8 mouse cellular contexts compared by ENCODE assay signal in genomic region chr11:49245634-49246415, GRCm38 (mm10). TPM values are rescaled to one million over a fixed set of nuclear protein-coding genes. Genes with fewer than 3 reads are reported as not detected.
DNase-seq lines count a peak whose midpoint lies in the region; ATAC-seq and TF ChIP-seq lines count a peak whose summit lies in the region.
"Had no signal": no experiment of that assay in that cellular context is flagged by ENCODE, and none has a peak within 500 bp of the region (broad histone marks: within the 10 kb centered on the region; RNA-seq: fewer than 3 reads in every experiment).

No protein-coding gene starts in this region.

- no peak for TF ChIP-seq CTCF in lung, embryonic 14.5 days (IDR thresholded peaks at IDR 0.05; ENCODE audit: low read depth)
- no peak for TF ChIP-seq CTCF in lung, adult 2 months (IDR thresholded peaks at IDR 0.05; ENCODE audit: insufficient read depth, low read length)
- no peak for TF ChIP-seq CTCF in embryonic fibroblast, embryonic 13.5 days (IDR thresholded peaks at IDR 0.05; ENCODE audit: borderline replicate concordance, insufficient read depth, low read length)
- no peak for TF ChIP-seq CTCF in small intestine, adult 2 months (IDR thresholded peaks at IDR 0.05; ENCODE audit: extremely low read depth, insufficient read length, insufficient replicate concordance, low read depth, low read length)

- no peak for TF ChIP-seq POLR2A in lung, adult 2 months (IDR thresholded peaks at IDR 0.05; ENCODE audit: borderline replicate concordance, extremely low read depth, low read depth, low read length)
- TF ChIP-seq POLR2A in embryonic fibroblast, embryonic 13.5 days (IDR thresholded peaks at IDR 0.05; ENCODE audit: low read depth, low read length) = no peak
- TF ChIP-seq POLR2A in small intestine, adult 2 months (IDR thresholded peaks at IDR 0.05; ENCODE audit: low read depth, low read length) = no peak

- intact Hi-C loops in gastrocnemius, postnatal 14 days (cut with DNase I; ENCODE audit: low total_unique reads) = no loop called here

- no peaks in the 10 kb centered on the region for H3K36me3 ChIP-seq in lung, embryonic 14.5 days (ENCODE audit: insufficient read depth)
- no peaks in the 10 kb centered on the region for H3K36me3 ChIP-seq in liver, embryonic 13.5 days
- H3K36me3 ChIP-seq in small intestine, adult 2 months (ENCODE audit: control insufficient read depth, insufficient read depth, low read length) = no peaks in the 10 kb centered on the region

- H3K27ac ChIP-seq in lung, embryonic 14.5 days (ENCODE audit: low read depth) = no peak overlapping the region; the same call in none of the 2 replicates
- H3K27ac ChIP-seq in embryonic fibroblast, embryonic 13.5 days (ENCODE audit: insufficient read depth, low read length) = peak overlapping the region; percentile 17; the same call in 1 of the 2 replicates
- peak overlapping the region; percentile 91 for H3K27ac ChIP-seq in liver, embryonic 13.5 days
- H3K27ac ChIP-seq in small intestine, adult 2 months (ENCODE audit: insufficient read depth, low read depth, low read length) = peak overlapping the region; percentile 81

- WGBS in lung, embryonic 14.5 days = 23% methylated on average over 12 of the region's 12 CpGs
- 22% methylated on average over 12 of the region's 12 CpGs for WGBS in lung, adult 2 months
- 8% methylated on average over 12 of the region's 12 CpGs for WGBS in liver, embryonic 13.5 days (ENCODE audit: insufficient replicate concordance)
- 17% methylated on average over 12 of the region's 12 CpGs for WGBS in small intestine, adult 2 months

- H3K4me2 ChIP-seq in lung, embryonic 14.5 days = peak overlapping the region; percentile 65
- peak overlapping the region; percentile 91 for H3K4me2 ChIP-seq in liver, embryonic 13.5 days

- no peaks in the 10 kb centered on the region for H3K9me3 ChIP-seq in lung, embryonic 14.5 days (ENCODE audit: low read depth, low read length)
- no peaks in the 10 kb centered on the region for H3K9me3 ChIP-seq in liver, embryonic 13.5 days (replicated peaks)

- 0 out of 2 replicates have a peak overlapping the region, but pooled peaks have one; percentile 9 for H3K9ac ChIP-seq in lung, embryonic 14.5 days
- H3K9ac ChIP-seq in liver, embryonic 13.5 days = peak overlapping the region; percentile 27; the same call in 1 of the 2 replicates

- H3K4me1 ChIP-seq in lung, embryonic 14.5 days (ENCODE audit: insufficient read depth) = peaks cover 11% of the 10 kb centered on the region; the same call in 1 of the 2 replicates
- peaks cover 28% of the 10 kb centered on the region for H3K4me1 ChIP-seq in lung, adult 2 months (ENCODE audit: control insufficient read depth, insufficient read depth, low read length)
- peaks cover 18% of the 10 kb centered on the region for H3K4me1 ChIP-seq in embryonic fibroblast, embryonic 13.5 days (ENCODE audit: control insufficient read depth, insufficient read depth, low read length)
- peaks cover 84% of the 10 kb centered on the region for H3K4me1 ChIP-seq in liver, embryonic 13.5 days (replicated peaks)
- H3K4me1 ChIP-seq in small intestine, adult 2 months (ENCODE audit: control insufficient read depth, insufficient read depth, insufficient read length, low read length) = peaks cover 35% of the 10 kb centered on the region

- H3K27me3 ChIP-seq in lung, embryonic 14.5 days (ENCODE audit: insufficient read depth, low read length) = no peaks in the 10 kb centered on the region
- H3K27me3 ChIP-seq in liver, embryonic 13.5 days = no peaks in the 10 kb centered on the region
- no peaks in the 10 kb centered on the region for H3K27me3 ChIP-seq in small intestine, adult 2 months (ENCODE audit: control insufficient read depth, insufficient read depth, low read length)

- peak; percentile 21 for DNase-seq in lung, embryonic 14.5 days
- no peak for DNase-seq in lung, adult 2 months
- DNase-seq in liver, embryonic 13.5 days = no peak
- no peak for DNase-seq in adipocyte (ENCODE audit: low spot score)
- no peak for DNase-seq in gastrocnemius, postnatal 14 days

- no peak for ATAC-seq in lung, embryonic 14.5 days (ENCODE audit: insufficient read depth)
- ATAC-seq in liver, embryonic 13.5 days (ENCODE audit: low read depth) = no peak

- H3K4me3 ChIP-seq in lung, embryonic 14.5 days (ENCODE audit: low read depth, low read length) = peak overlapping the region; percentile 47
- no peak overlapping the region for H3K4me3 ChIP-seq in lung, adult 2 months (replicated peaks; ENCODE audit: extremely low read depth, low read depth, low read length)
- peak overlapping the region; percentile 64 for H3K4me3 ChIP-seq in embryonic fibroblast, embryonic 13.5 days (ENCODE audit: insufficient read depth, low read length)
- H3K4me3 ChIP-seq in liver, embryonic 13.5 days (replicated peaks) = peak overlapping the region; percentile 65
- H3K4me3 ChIP-seq in small intestine, adult 2 months (ENCODE audit: low read depth, low read length) = peak overlapping the region; percentile 24

RNA-seq across cellular contexts. Expression of gene Mgat1, which starts 1.8 kb away (rescaled TPM):
- polyA plus RNA-seq in lung, embryonic 14.5 days (2014; fragmentation: Nextera tagmentation; extraction: Ambion mirVana) = 59.3 and 60.0 TPM in 2 replicates
- 216 and 218 TPM in 2 replicates for polyA plus RNA-seq in lung, adult 2 months (2012; rRNA removed)
- 79.0 and 92.6 TPM in 2 replicates for polyA plus RNA-seq in embryonic fibroblast, embryonic 13.5 days (2011; ENCODE audit: insufficient read length, low read depth, missing spikeins)
- polyA plus RNA-seq in liver, embryonic 13.5 days (2015; fragmentation: Nextera tagmentation; extraction: Ambion mirVana) = 32.0 and 32.6 TPM in 2 replicates
- 97.4 and 231 TPM in 2 replicates for polyA plus RNA-seq in small intestine, adult 2 months (2012; rRNA removed)
- 10 to 100 TPM; 35.7 to 39.5 TPM for total RNA-seq in gastrocnemius, postnatal 14 days (2021)

RNA-seq across cellular contexts. Expression of gene Olfr1393, which starts 32.3 kb away (rescaled TPM):
- not detected in 2 replicates for polyA plus RNA-seq in lung, embryonic 14.5 days (2014; fragmentation: Nextera tagmentation; extraction: Ambion mirVana)
- not detected in 2 replicates for polyA plus RNA-seq in lung, adult 2 months (2012; rRNA removed)
- 0.23 TPM in 1 of 2 replicates, not detected in the other for polyA plus RNA-seq in embryonic fibroblast, embryonic 13.5 days (2011; ENCODE audit: insufficient read length, low read depth, missing spikeins)
- not detected in 2 replicates for polyA plus RNA-seq in liver, embryonic 13.5 days (2015; fragmentation: Nextera tagmentation; extraction: Ambion mirVana)
- polyA plus RNA-seq in small intestine, adult 2 months (2012; rRNA removed) = 0.10 and 0.42 TPM in 2 replicates
- total RNA-seq in gastrocnemius, postnatal 14 days (2021) = under 1 TPM in 1 of 2 experiments, not detected in 1; 0.23 TPM

RNA-seq across cellular contexts. Expression of gene Olfr1392, which starts 39.3 kb away (rescaled TPM):
- not detected in 2 replicates for polyA plus RNA-seq in lung, embryonic 14.5 days (2014; fragmentation: Nextera tagmentation; extraction: Ambion mirVana)
- polyA plus RNA-seq in lung, adult 2 months (2012; rRNA removed) = 0.09 TPM in 1 of 2 replicates, not detected in the other
- polyA plus RNA-seq in embryonic fibroblast, embryonic 13.5 days (2011; ENCODE audit: insufficient read length, low read depth, missing spikeins) = not detected in 2 replicates
- polyA plus RNA-seq in liver, embryonic 13.5 days (2015; fragmentation: Nextera tagmentation; extraction: Ambion mirVana) = not detected in 2 replicates
- 0.11 and 0.13 TPM in 2 replicates for polyA plus RNA-seq in small intestine, adult 2 months (2012; rRNA removed)
- total RNA-seq in gastrocnemius, postnatal 14 days (2021) = not detected

RNA-seq across cellular contexts. Expression of gene Zfp62, which starts 42.7 kb away (rescaled TPM):
- polyA plus RNA-seq in lung, embryonic 14.5 days (2014; fragmentation: Nextera tagmentation; extraction: Ambion mirVana) = 42.0 and 42.8 TPM in 2 replicates
- 1.5 and 3.0 TPM in 2 replicates for polyA plus RNA-seq in lung, adult 2 months (2012; rRNA removed)
- polyA plus RNA-seq in embryonic fibroblast, embryonic 13.5 days (2011; ENCODE audit: insufficient read length, low read depth, missing spikeins) = 48.0 and 66.0 TPM in 2 replicates
- polyA plus RNA-seq in liver, embryonic 13.5 days (2015; fragmentation: Nextera tagmentation; extraction: Ambion mirVana) = 10.7 and 14.2 TPM in 2 replicates
- 0.38 and 0.42 TPM in 2 replicates for polyA plus RNA-seq in small intestine, adult 2 months (2012; rRNA removed)
- total RNA-seq in gastrocnemius, postnatal 14 days (2021) = 10 to 100 TPM; 16.5 to 18.1 TPM

RNA-seq across cellular contexts. Expression of gene Olfr10, which starts 58.7 kb away (rescaled TPM):
- not detected in 2 replicates for polyA plus RNA-seq in lung, embryonic 14.5 days (2014; fragmentation: Nextera tagmentation; extraction: Ambion mirVana)
- not detected in 2 replicates for polyA plus RNA-seq in lung, adult 2 months (2012; rRNA removed)
- polyA plus RNA-seq in embryonic fibroblast, embryonic 13.5 days (2011; ENCODE audit: insufficient read length, low read depth, missing spikeins) = not detected in 2 replicates
- not detected in 2 replicates for polyA plus RNA-seq in liver, embryonic 13.5 days (2015; fragmentation: Nextera tagmentation; extraction: Ambion mirVana)
- not detected in 2 replicates for polyA plus RNA-seq in small intestine, adult 2 months (2012; rRNA removed)
- not detected for total RNA-seq in gastrocnemius, postnatal 14 days (2021)
- total RNA-seq: neutrophil, adult 5-6 weeks had no signal
